Mouse (Mus musculus): Measurements from ENCODE around the gene Kit. TPM values are rescaled to one million over a fixed set of nuclear protein-coding genes. Genes with fewer than 3 reads are reported as not detected.

Kit gene
- polyA plus RNA-seq, 1 experiment from 2014 or later = 16.7 TPM

DNA sequence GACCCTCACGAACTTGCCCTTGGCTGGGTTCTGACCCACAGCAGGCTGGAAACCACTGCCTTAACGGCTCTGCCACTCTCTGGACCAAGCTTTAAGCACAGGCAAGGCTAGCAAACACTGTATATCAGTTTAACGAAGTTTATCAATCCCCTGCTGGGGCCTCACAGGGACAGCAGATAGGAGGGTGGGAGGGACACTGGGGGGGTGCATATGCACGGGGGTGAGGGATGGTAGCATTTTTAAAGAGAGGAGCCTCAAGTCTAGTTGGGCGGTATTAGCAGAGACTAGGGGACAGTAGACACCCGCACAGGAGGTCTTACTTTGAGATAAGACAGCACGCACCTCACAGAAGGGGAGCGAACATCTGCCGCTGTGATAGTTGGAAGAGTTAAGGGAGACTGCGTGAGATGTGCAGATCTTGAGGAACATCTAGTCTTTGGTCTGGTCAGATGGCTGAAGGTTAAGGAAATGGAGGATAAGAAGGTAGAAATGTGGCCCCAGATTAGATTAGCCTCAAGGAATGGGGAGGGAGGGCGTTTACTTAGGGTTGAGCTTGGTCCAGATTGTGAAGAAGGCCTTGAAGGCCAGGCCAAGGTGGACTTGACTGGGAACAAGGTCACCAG lies 5.0 kb downstream of the Kit start:
- ATAC-seq (ENCODE audit: low read depth) = peak; percentile 70
- H3K4me1 ChIP-seq (ENCODE audit: control insufficient read depth, low read depth, low read length) = peaks cover 41% of the 10 kb centered on the region
- no peaks in the 10 kb centered on the region for H3K36me3 ChIP-seq (ENCODE audit: control insufficient read depth, insufficient read depth)
- H3K27ac ChIP-seq (ENCODE audit: low read length) = no peak overlapping the region
- H3K9me3 ChIP-seq (replicated peaks; ENCODE audit: control insufficient read depth, low read length) = no peaks in the 10 kb centered on the region
- H3K4me3 ChIP-seq (ENCODE audit: low read depth, low read length) = no peak overlapping the region; the same call in 1 of the 2 replicates
- H3K9ac ChIP-seq (ENCODE audit: low read depth, low read length) = no peak overlapping the region
- H3K4me2 ChIP-seq (ENCODE audit: low read depth, low read length) = peak overlapping the region; percentile 94
- WGBS (ENCODE audit: insufficient replicate concordance) = 18% methylated on average over 11 of the region's 11 CpGs
- peaks cover 5% of the 10 kb centered on the region; the same call in 1 of the 2 replicates for H3K27me3 ChIP-seq (ENCODE audit: control insufficient read depth, insufficient read depth, low read depth, low read length)

DNA sequence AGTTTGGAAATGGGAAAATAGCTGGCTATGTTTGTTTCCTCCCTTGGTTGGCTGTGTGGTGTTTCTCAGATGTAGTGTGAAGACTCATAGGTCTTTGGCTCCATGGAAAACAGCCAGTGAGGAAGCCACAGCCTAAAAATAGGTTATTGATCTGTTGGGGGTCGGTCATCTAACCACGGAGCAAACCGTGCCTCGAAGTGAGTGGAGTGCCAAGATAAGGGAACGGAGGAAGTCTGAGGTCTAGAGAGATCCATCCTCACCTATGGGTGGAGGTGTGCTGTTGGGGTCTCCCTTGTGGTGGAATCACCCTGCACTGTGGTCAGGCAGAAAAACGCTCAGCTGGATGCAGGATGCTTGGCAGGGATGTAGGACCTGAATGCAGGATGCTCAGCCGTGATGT lies 7.2 kb downstream of the Kit start:
- H3K27ac ChIP-seq (ENCODE audit: low read length) = no peak overlapping the region
- H3K4me2 ChIP-seq (ENCODE audit: low read depth, low read length) = no peak overlapping the region
- no peak overlapping the region for H3K4me3 ChIP-seq (ENCODE audit: low read depth, low read length)
- no peaks in the 10 kb centered on the region for H3K27me3 ChIP-seq (ENCODE audit: control insufficient read depth, insufficient read depth, low read depth, low read length)
- peaks cover 32% of the 10 kb centered on the region for H3K4me1 ChIP-seq (ENCODE audit: control insufficient read depth, low read depth, low read length)
- no peaks in the 10 kb centered on the region for H3K9me3 ChIP-seq (replicated peaks; ENCODE audit: control insufficient read depth, low read length)
- no peak overlapping the region for H3K9ac ChIP-seq (ENCODE audit: low read depth, low read length)
- no peak for ATAC-seq (ENCODE audit: low read depth)
- no peaks in the 10 kb centered on the region for H3K36me3 ChIP-seq (ENCODE audit: control insufficient read depth, insufficient read depth)
- WGBS (ENCODE audit: insufficient replicate concordance) = 11% methylated on average over 7 of the region's 7 CpGs

DNA sequence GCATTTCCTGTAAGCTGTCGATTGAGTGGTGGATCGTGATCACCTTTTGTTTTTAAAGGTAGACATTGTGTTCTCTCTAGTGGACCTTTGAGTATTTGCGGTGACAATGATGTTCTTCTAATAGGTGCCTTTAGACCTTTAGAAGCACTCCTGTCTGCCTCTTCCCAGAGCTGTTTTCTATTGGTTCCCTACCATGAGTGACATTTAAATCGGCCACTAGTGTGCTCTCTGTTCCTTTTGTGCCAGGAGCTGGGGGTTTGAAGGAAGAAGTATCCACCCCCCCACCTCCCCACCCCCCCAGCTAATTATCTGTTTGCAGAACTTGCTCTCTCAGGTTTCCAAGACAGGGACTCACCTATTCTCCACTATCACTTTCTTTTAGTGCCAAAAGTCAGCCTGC lies 13.1 kb downstream of the Kit start:
- H3K36me3 ChIP-seq (ENCODE audit: control insufficient read depth, insufficient read depth) = no peaks in the 10 kb centered on the region
- H3K27ac ChIP-seq (ENCODE audit: low read length) = no peak overlapping the region
- H3K9me3 ChIP-seq (replicated peaks; ENCODE audit: control insufficient read depth, low read length) = no peaks in the 10 kb centered on the region
- WGBS (ENCODE audit: insufficient replicate concordance) = 62% methylated on average over 4 of the region's 4 CpGs
- H3K27me3 ChIP-seq (ENCODE audit: control insufficient read depth, insufficient read depth, low read depth, low read length) = no peaks in the 10 kb centered on the region
- no peak for ATAC-seq (ENCODE audit: low read depth)
- H3K4me1 ChIP-seq (ENCODE audit: control insufficient read depth, low read depth, low read length) = no peaks in the 10 kb centered on the region
- H3K9ac ChIP-seq (ENCODE audit: low read depth, low read length) = no peak overlapping the region
- no peak overlapping the region for H3K4me2 ChIP-seq (ENCODE audit: low read depth, low read length)
- no peak overlapping the region for H3K4me3 ChIP-seq (ENCODE audit: low read depth, low read length)

DNA sequence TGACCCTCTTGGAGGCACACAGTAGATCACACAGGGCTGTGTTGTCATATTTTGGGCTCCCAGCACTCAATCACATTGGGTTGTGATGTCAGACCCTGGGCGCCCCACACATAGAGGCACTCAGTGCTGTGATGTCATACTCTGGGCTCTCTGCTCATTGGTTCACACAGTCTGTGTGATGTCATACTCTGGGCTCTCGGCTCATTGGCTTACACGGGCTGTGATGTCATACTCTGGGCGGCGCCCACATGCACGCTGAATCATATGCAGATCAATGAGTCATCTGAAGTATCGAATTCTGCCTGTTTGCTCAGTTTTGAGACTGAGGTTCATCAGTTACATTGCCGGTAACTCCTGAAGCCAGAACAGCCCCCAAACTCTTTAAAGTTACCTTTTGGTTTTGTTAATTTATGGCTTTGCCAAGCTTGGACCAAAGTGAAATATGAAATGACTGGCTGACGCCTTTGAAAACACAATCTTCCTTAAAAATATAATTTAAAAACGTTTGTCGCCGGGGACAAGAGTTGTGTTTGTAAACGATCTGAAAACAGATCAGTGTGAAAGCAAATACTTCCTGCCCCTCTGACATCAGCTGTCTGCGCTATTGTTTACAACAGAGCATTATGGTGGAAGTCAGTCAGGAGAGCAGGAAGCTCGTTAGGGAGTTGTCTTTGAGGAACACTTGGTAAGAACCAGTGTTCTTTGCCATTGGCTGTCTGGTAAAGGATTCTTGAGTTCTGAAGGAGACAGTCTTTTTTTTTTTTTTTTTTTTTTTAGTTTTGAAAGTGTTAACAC lies 15.0 kb downstream of the Kit start:
- no peak overlapping the region for H3K27ac ChIP-seq (ENCODE audit: low read length)
- 0 out of 2 replicates have a peak, but pooled peaks have one; percentile 37 for ATAC-seq (ENCODE audit: low read depth)
- 64% methylated on average over 15 of the region's 15 CpGs for WGBS (ENCODE audit: insufficient replicate concordance)

DNA sequence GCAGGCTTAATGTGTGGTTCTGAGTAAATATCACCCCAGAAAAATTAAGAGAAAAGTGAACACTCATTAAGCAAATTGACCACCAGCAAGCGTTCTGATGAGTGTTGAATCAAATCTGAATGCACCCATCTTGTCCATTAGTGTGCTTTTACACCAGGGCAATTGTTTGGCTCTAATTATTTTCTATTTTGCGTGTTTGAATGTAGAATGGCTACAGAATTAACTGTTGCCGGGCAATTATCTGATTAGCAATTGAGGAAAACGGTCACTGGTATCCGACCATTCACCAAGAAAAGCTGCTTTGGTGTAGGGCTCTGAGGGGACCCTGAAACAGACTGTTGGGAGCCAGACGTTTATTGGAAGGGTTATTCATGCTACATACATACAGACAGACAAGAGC lies 16.2 kb downstream of the Kit start:
- Histone ChIP-seq H3K27ac (ENCODE audit: low read length) (no peak overlapping the region), H3K9me3 (replicated peaks; ENCODE audit: control insufficient read depth, low read length) (no peaks in the 10 kb centered on the region), H3K27me3 (ENCODE audit: control insufficient read depth, insufficient read depth, low read depth, low read length) (no peaks in the 10 kb centered on the region), H3K36me3 (ENCODE audit: control insufficient read depth, insufficient read depth) (no peaks in the 10 kb centered on the region), H3K4me2 (ENCODE audit: low read depth, low read length) (no peak overlapping the region), H3K9ac (ENCODE audit: low read depth, low read length) (no peak overlapping the region), H3K4me1 (ENCODE audit: control insufficient read depth, low read depth, low read length) (no peaks in the 10 kb centered on the region), H3K4me3 (ENCODE audit: low read depth, low read length) (no peak overlapping the region)
- ATAC-seq (ENCODE audit: low read depth) = no peak
- WGBS (ENCODE audit: insufficient replicate concordance) = 49% methylated on average over 6 of the region's 6 CpGs

More for the DNA sequence above, 15.0 kb downstream of the Kit start:
- no peak overlapping the region for H3K9ac ChIP-seq (ENCODE audit: low read depth, low read length)
- no peaks in the 10 kb centered on the region for H3K27me3 ChIP-seq (ENCODE audit: control insufficient read depth, insufficient read depth, low read depth, low read length)
- no peaks in the 10 kb centered on the region for H3K4me1 ChIP-seq (ENCODE audit: control insufficient read depth, low read depth, low read length)
- no peaks in the 10 kb centered on the region for H3K9me3 ChIP-seq (replicated peaks; ENCODE audit: control insufficient read depth, low read length)
- H3K36me3 ChIP-seq (ENCODE audit: control insufficient read depth, insufficient read depth) = no peaks in the 10 kb centered on the region
- no peak overlapping the region for H3K4me2 ChIP-seq (ENCODE audit: low read depth, low read length)
- no peak overlapping the region for H3K4me3 ChIP-seq (ENCODE audit: low read depth, low read length)

DNA sequence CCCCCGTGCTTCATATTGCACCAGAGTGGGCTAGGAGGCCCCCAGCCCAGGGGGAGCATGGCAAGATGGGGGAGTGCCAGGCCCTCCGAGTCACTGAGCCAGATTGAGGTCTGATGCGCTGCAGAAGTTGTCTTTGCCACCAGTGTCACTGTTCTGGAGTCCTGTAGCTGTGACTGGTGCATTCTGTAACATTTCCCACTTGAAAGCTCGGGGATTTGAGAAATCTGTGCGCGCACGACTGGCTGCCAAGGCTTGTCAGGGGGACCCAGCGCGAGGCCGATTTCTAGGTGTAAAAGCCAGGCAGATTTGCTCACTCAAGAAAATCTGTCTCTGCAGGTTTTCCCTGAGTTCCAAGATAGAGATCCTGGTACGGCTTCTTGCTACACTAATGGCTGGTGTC lies 16.9 kb downstream of the Kit start:
- Histone ChIP-seq H3K4me2 (ENCODE audit: low read depth, low read length) (no peak overlapping the region), H3K27ac (ENCODE audit: low read length) (no peak overlapping the region), H3K36me3 (ENCODE audit: control insufficient read depth, insufficient read depth) (no peaks in the 10 kb centered on the region), H3K9me3 (replicated peaks; ENCODE audit: control insufficient read depth, low read length) (no peaks in the 10 kb centered on the region), H3K4me3 (ENCODE audit: low read depth, low read length) (no peak overlapping the region), H3K9ac (ENCODE audit: low read depth, low read length) (no peak overlapping the region), H3K4me1 (ENCODE audit: control insufficient read depth, low read depth, low read length) (no peaks in the 10 kb centered on the region; the same call in 1 of the 2 replicates), H3K27me3 (ENCODE audit: control insufficient read depth, insufficient read depth, low read depth, low read length) (no peaks in the 10 kb centered on the region)
- no peak for ATAC-seq (ENCODE audit: low read depth)
- WGBS (ENCODE audit: insufficient replicate concordance) = 75% methylated on average over 11 of the region's 11 CpGs

DNA sequence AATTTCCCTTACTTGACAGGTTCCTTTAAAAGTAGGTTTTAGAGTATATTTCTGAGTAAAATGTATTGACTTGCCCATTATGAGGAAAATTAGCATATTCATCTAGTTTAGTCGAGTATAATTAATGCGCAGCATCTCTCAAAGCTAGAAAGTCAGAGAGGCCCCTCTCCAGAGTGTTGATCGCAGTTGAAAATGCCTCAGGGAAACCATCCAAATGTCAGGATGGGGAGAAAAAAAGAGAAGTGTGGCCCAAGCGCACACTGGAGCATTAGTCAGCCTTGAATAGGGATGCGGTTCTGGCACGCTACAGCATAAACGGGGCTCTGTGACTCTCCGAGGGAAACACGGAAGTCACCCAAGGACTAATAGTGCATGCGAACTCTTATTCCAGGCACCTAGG lies 20.6 kb downstream of the Kit start:
- peaks cover 3% of the 10 kb centered on the region for H3K4me1 ChIP-seq (ENCODE audit: control insufficient read depth, low read depth, low read length)
- no peaks in the 10 kb centered on the region for H3K27me3 ChIP-seq (ENCODE audit: control insufficient read depth, insufficient read depth, low read depth, low read length)
- 82% methylated on average over 10 of the region's 10 CpGs for WGBS (ENCODE audit: insufficient replicate concordance)
- ATAC-seq (ENCODE audit: low read depth) = no peak
- H3K36me3 ChIP-seq (ENCODE audit: control insufficient read depth, insufficient read depth) = no peaks in the 10 kb centered on the region
- H3K4me2 ChIP-seq (ENCODE audit: low read depth, low read length) = no peak overlapping the region
- no peak overlapping the region for H3K27ac ChIP-seq (ENCODE audit: low read length)
- H3K9me3 ChIP-seq (replicated peaks; ENCODE audit: control insufficient read depth, low read length) = no peaks in the 10 kb centered on the region
- H3K9ac ChIP-seq (ENCODE audit: low read depth, low read length) = no peak overlapping the region
- no peak overlapping the region for H3K4me3 ChIP-seq (ENCODE audit: low read depth, low read length)

DNA sequence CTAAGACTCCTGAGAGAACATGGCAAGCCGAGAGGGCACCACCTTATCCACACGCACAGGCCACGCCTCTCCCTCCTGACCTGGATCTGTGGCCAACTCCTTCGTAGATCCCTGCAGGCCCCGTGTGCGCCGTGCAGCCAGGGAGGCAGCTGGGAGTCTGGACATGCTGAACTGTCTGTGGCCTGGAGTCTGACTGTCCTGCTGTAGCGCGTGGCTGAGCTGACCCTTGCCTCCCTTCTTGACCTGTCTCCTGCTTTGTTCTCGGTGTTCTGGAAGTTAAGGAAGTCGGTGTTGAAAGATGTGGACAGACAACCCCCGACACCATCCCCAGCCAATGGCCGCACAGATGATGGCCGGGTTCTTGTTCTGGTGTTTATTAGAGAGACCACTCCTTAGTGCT lies 21.5 kb downstream of the Kit start:
- Histone ChIP-seq H3K27me3 (ENCODE audit: control insufficient read depth, insufficient read depth, low read depth, low read length) (no peaks in the 10 kb centered on the region), H3K9ac (ENCODE audit: low read depth, low read length) (no peak overlapping the region), H3K4me1 (ENCODE audit: control insufficient read depth, low read depth, low read length) (peaks cover 7% of the 10 kb centered on the region), H3K4me2 (ENCODE audit: low read depth, low read length) (no peak overlapping the region), H3K4me3 (ENCODE audit: low read depth, low read length) (no peak overlapping the region), H3K27ac (ENCODE audit: low read length) (no peak overlapping the region), H3K9me3 (replicated peaks; ENCODE audit: control insufficient read depth, low read length) (no peaks in the 10 kb centered on the region), H3K36me3 (ENCODE audit: control insufficient read depth, insufficient read depth) (no peaks in the 10 kb centered on the region)
- 60% methylated on average over 14 of the region's 14 CpGs for WGBS (ENCODE audit: insufficient replicate concordance)
- ATAC-seq (ENCODE audit: low read depth) = no peak

DNA sequence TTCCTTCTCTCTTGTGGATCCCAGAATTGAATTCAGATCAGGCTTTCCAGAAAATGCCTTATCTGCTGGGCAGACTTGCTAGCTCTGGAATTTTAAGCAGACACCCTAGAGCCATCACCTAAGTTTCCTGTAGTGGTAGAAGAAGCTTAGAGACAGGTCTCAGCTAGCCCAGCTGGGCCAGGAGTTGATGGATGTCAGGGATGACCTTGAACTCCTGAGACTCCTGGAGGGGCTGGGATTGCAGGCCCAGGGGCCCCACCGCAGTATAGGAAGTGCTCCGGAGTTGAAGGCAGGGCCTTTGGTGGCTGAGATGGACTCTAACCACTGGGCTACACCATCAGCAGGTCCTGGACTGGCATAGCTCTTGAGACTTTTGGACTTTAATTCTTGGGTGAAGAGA lies 22.6 kb downstream of the Kit start:
- Histone ChIP-seq H3K9ac (ENCODE audit: low read depth, low read length) (no peak overlapping the region), H3K27ac (ENCODE audit: low read length) (no peak overlapping the region), H3K4me3 (ENCODE audit: low read depth, low read length) (no peak overlapping the region), H3K36me3 (ENCODE audit: control insufficient read depth, insufficient read depth) (no peaks in the 10 kb centered on the region), H3K9me3 (replicated peaks; ENCODE audit: control insufficient read depth, low read length) (no peaks in the 10 kb centered on the region), H3K4me1 (ENCODE audit: control insufficient read depth, low read depth, low read length) (peaks cover 13% of the 10 kb centered on the region), H3K4me2 (ENCODE audit: low read depth, low read length) (no peak overlapping the region), H3K27me3 (ENCODE audit: control insufficient read depth, insufficient read depth, low read depth, low read length) (no peaks in the 10 kb centered on the region)
- ATAC-seq (ENCODE audit: low read depth) = no peak
- WGBS (ENCODE audit: insufficient replicate concordance) = 70% methylated on average over 2 of the region's 2 CpGs
